Mouse (Mus musculus) heart, embryonic 14.5 days (tissue): ENCODE results near the gene Rps12-ps3. TPM values are rescaled to one million over a fixed set of nuclear protein-coding genes. Genes with fewer than 3 reads are reported as not detected.

Experiments used
- ATAC-seq: fragments of 200-750 bp; cut with Nextera tagmentation; 2 replicates; pipeline ENCODE4 v1.8.0; 2017; ENCODE audit warnings: low read depth, moderate TSS enrichment; ENCODE audit not compliant: insufficient number of reproducible peaks, insufficient read depth, low FRiP score
- H3K27ac ChIP-seq, 2 experiments: fragments of 200-500 bp in 1 of 2; fragments of 300-500 bp in 1 of 2; sonication (generic) in 1 of 2; replicated peaks in 1 of 2; 2 replicates each; pipeline ENCODE4 v1.5.1; 2012 to 2014; ENCODE audit warnings: low read depth in 2 of 2, low read length in 2 of 2, control low read depth in 1 of 2, mild to moderate bottlenecking in 1 of 2, mixed read lengths in 1 of 2; ENCODE audit not compliant: control insufficient read depth in 1 of 2, insufficient read depth in 1 of 2
- H3K27me3 ChIP-seq: fragments of 300-500 bp; sonication (generic); 2 replicates; pipeline ENCODE4 v1.6.1; 2014; ENCODE audit warnings: mild to moderate bottlenecking, low read length, control low read depth; ENCODE audit not compliant: control insufficient read depth, insufficient read depth
- H3K36me3 ChIP-seq: fragments of 300-500 bp; sonication (generic); 2 replicates; pipeline ENCODE4 v1.6.1; 2014; ENCODE audit warnings: mild to moderate bottlenecking, control low read depth, low read length, mixed read lengths; ENCODE audit not compliant: control insufficient read depth, insufficient read depth
- H3K4me1 ChIP-seq, 2 experiments: fragments of 200-500 bp in 1 of 2; fragments of 300-500 bp in 1 of 2; sonication (generic) in 1 of 2; 2 replicates each; pipeline ENCODE4 v1.6.1; 2012 to 2014; ENCODE audit warnings: low read length in 2 of 2, control low read depth in 1 of 2, mixed read lengths in 1 of 2; ENCODE audit not compliant: control insufficient read depth in 2 of 2, insufficient read depth in 2 of 2
- H3K4me2 ChIP-seq: fragments of 300-500 bp; sonication (generic); 2 replicates; pipeline ENCODE4 v1.6.1; 2014; ENCODE audit warnings: mild to moderate bottlenecking, low read length
- H3K4me3 ChIP-seq, 2 experiments: fragments of 200-500 bp in 1 of 2; fragments of 300-500 bp in 1 of 2; sonication (generic) in 1 of 2; 2 replicates each; pipeline ENCODE4 v1.5.1; 2012 to 2014; ENCODE audit warnings: low read length in 2 of 2, mild to moderate bottlenecking in 2 of 2, control low read depth in 1 of 2, low read depth in 1 of 2, moderate library complexity in 1 of 2; ENCODE audit not compliant: control insufficient read depth in 1 of 2, insufficient read depth in 1 of 2
- H3K9ac ChIP-seq: fragments of 300-500 bp; sonication (generic); 2 replicates; pipeline ENCODE4 v1.6.1; 2014; ENCODE audit warnings: mild to moderate bottlenecking, low read length
- H3K9me3 ChIP-seq: fragments of 300-500 bp; sonication (generic); 2 replicates; pipeline ENCODE4 v1.6.1; 2016; ENCODE audit warnings: low read length, control low read depth; ENCODE audit not compliant: control insufficient read depth
- WGBS: fragments of 180-500 bp; shearing (Covaris S2); extraction: QIAGEN DNeasy Blood & Tissue Kit; methylation state at CpG from one replicate; pipeline ENCODE4 v1.1.7; 2014; 5-methylcytosine and 5-hydroxymethylcytosine counted together
- polyA plus RNA-seq: library from polyadenylated mRNA; unstranded; fragments of >200 nt; fragmentation: Nextera tagmentation; extraction: Ambion mirVana; gene quantifications from 2 replicates; pipeline ENCODE4 v1.2.1, GENCODE M21; 2014

Gene Rps12-ps3
- polyA plus RNA-seq, 1 experiment from 2014 or later, result 25.4 TPM

DNA sequence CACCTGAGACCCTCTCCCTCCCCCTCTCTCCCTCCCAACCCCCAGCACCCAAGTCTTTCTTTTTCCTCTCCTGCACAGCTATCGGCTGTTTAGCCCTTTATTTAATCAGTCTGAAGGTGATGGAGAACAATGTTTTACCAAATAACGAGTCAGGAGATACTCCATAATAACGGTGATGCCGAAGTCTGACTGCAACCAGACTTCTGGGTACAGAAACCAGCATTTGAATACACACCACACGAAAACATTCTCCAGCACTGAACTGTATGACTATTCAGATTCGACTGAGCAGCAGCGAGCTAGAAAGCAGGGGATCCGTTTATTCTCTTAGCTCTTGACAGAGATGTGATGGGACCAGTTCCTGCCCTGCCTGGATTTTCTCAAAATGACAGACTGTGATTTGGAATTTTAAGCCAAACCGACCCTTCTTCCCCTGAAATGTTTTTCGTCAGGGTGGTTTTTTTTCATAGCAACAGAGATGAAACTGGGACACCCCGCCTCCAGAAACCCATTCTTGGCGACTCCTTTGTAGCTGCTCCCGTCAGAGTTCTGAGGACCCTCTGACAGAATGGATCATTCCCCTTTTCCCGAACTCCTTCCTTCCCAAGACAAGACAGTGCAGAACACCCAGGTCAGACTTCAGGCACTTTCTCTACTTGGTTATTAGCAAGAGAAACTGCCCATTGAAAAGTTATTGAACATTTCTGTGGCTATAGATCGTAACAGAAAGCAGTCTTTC, 29.2 kb downstream of the Rps12-ps3 start:
- no peak overlapping the region for H3K4me2 ChIP-seq
- H3K27ac ChIP-seq, result no peak overlapping the region
- WGBS, result 39% methylated on average over 15 of the region's 15 CpGs
- H3K36me3 ChIP-seq, result no peaks in the 10 kb centered on the region
- H3K4me1 ChIP-seq, result peaks cover 4 to 8% of the 10 kb centered on the region in 2 experiments; a peak in 3 of 4 replicates
- H3K27me3 ChIP-seq, result peaks cover 30% of the 10 kb centered on the region; the same call in 1 of the 2 replicates
- no peak for ATAC-seq
- H3K4me3 ChIP-seq, result no peak overlapping the region
- no peak overlapping the region for H3K9ac ChIP-seq
- no peaks in the 10 kb centered on the region for H3K9me3 ChIP-seq

DNA sequence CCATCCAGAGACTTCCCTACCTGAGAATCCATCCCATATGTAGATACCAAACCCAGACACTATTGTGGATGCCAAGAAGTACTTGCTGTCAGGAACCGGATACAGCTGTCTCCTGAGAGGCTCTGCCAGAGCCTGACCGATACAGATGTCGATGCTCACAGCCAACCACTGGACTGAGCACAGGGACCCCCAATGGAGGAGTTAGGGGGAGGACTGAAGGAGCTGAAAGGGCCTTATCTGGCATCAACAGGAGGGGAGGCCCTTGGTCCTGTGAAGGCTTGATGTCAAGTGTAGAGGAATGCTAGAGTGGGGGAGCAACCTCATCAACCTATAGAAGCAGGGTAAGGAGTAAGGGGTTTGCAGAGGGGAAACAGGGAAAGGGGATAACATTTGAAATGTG, 30.7 kb downstream of the Rps12-ps3 start:
- Histone ChIP-seq H3K4me1 (peaks cover 2 to 6% of the 10 kb centered on the region in 2 experiments; a peak in 2 of 4 replicates), H3K4me2 (no peak overlapping the region), H3K27me3 (peaks cover 30% of the 10 kb centered on the region; the same call in 1 of the 2 replicates), H3K9me3 (no peaks in the 10 kb centered on the region), H3K36me3 (no peaks in the 10 kb centered on the region), H3K4me3 (no peak overlapping the region), H3K9ac (no peak overlapping the region), H3K27ac (no peak overlapping the region)
- ATAC-seq, result no peak
- 17% methylated on average over 3 of the region's 3 CpGs for WGBS

DNA sequence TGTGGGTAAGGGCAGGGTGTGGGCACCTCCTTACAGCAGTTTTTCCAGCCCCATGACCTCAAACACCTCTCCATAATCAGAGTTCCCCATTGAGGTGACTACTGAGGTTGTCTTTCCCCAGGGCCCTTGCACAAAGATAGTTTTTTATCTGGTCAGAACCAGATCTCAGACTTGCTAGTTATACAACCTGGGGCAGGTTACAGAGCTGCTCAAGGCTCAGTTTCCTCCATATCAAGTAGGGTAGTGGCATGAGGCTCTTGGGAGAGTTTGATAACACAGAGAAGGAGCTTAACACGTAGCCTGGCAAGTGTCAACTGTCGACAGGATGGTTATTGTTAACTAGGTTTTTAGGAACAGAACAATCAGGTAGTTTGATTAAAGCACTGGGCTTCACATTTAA, 32.8 kb downstream of the Rps12-ps3 start:
- Histone ChIP-seq H3K4me2 (no peak overlapping the region), H3K4me1 (peaks cover 2 to 6% of the 10 kb centered on the region in 2 experiments; a peak in 2 of 4 replicates), H3K36me3 (no peaks in the 10 kb centered on the region), H3K27ac (no peak overlapping the region), H3K4me3 (no peak overlapping the region), H3K9me3 (no peaks in the 10 kb centered on the region), H3K9ac (no peak overlapping the region), H3K27me3 (peaks cover 30% of the 10 kb centered on the region; the same call in 1 of the 2 replicates)
- WGBS, result 11% methylated on average over 2 of the region's 2 CpGs
- no peak for ATAC-seq

DNA sequence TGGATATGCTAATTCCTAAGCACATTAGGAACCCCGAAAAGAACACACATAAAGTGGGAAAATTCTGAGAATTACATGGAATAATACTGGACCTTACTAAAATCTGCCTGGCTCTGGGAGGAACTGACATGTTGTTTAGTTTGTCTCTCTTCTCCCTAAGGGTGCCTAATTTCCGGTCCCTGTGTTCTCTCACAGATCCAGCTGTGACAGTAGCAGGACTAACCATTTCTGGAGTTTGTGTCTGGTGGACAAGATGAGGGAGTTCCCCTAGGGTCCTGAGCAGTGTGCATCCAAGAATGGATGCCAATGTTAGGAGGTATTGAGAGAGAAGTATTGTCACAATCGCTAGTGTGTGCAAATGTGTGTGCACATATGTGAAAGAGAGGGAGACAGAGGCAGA, 34.3 kb downstream of the Rps12-ps3 start:
- no peaks in the 10 kb centered on the region for H3K36me3 ChIP-seq
- H3K27me3 ChIP-seq, result peaks cover 28% of the 10 kb centered on the region
- WGBS, result 72% methylated on average over 3 of the region's 3 CpGs

DNA sequence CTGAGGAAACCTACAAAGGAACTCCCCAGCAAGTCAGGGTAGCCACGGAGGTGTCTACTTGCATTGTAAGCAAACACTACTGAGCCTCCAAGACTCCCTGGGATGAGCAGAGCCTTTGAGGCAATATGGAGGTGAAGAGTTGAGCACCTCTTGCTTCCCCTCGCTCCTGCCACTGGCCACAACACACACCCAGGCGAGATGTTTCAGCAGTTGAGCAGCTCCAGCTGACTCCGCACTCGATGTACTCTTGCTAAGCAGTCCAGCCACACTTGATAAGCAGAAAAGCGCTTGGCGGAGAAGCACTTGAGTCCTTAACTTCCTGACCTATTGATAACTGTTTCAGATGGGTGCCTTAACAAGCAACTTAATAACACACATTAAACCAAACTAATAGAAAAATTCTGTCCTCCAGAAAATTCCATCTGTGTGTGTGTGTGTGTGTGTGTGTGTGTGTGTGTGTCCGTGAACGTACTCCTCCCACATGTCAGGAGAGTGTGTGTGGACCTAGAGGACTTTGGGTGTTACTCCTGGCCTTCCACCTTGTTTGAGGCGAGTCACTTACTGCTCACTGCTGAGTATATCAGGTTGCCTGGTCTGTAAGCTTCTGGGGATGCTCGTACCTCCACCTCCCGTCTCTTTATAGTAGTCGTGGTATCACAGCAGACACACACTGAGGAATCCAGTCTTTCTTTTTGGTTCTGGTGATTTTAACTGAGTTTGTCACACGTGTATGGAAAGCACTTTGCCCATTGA, 34.9 kb downstream of the Rps12-ps3 start:
- Histone ChIP-seq H3K9me3 (no peaks in the 10 kb centered on the region), H3K4me3 (no peak overlapping the region), H3K4me1 (peaks cover 2 to 6% of the 10 kb centered on the region in 2 experiments; a peak in 2 of 4 replicates), H3K4me2 (no peak overlapping the region), H3K9ac (no peak overlapping the region), H3K27me3 (peaks cover 34% of the 10 kb centered on the region), H3K27ac (no peak overlapping the region), H3K36me3 (no peaks in the 10 kb centered on the region)
- no peak; the same call in 1 of the 2 replicates for ATAC-seq
- 35% methylated on average over 14 of the region's 14 CpGs for WGBS

More for the DNA sequence above, 34.3 kb downstream of the Rps12-ps3 start:
- Histone ChIP-seq H3K4me1 (peaks cover 2 to 6% of the 10 kb centered on the region in 2 experiments; a peak in 2 of 4 replicates), H3K4me2 (no peak overlapping the region), H3K9ac (no peak overlapping the region), H3K9me3 (no peaks in the 10 kb centered on the region), H3K4me3 (no peak overlapping the region), H3K27ac (no peak overlapping the region)
- ATAC-seq, result no peak

DNA sequence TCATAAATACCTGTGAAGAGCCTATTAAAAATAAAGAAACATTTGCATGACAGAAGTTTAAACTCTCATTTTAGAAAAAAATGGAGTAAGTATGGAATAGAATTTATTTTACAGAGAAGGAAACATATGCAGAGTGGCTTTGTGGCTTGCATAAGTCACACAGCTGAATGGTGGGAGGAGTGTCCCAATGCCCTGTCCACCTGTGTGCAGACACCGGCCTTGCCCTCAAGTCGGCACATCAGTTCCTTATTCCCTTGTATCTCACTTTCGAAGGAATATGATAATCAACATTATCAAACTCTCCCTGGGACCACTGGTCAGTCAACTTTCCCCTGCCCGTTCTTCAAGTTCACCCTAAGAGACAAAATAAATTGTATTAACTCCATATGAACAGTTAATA, 35.8 kb downstream of the Rps12-ps3 start:
- Histone ChIP-seq H3K4me1 (peaks cover 2 to 6% of the 10 kb centered on the region in 2 experiments; a peak in 2 of 4 replicates), H3K9me3 (no peaks in the 10 kb centered on the region), H3K4me3 (no peak overlapping the region), H3K36me3 (no peaks in the 10 kb centered on the region), H3K9ac (no peak overlapping the region), H3K27me3 (peaks cover 27% of the 10 kb centered on the region), H3K27ac (no peak overlapping the region), H3K4me2 (no peak overlapping the region)
- ATAC-seq, result no peak
- WGBS, result 82% methylated on average over 4 of the region's 4 CpGs

DNA sequence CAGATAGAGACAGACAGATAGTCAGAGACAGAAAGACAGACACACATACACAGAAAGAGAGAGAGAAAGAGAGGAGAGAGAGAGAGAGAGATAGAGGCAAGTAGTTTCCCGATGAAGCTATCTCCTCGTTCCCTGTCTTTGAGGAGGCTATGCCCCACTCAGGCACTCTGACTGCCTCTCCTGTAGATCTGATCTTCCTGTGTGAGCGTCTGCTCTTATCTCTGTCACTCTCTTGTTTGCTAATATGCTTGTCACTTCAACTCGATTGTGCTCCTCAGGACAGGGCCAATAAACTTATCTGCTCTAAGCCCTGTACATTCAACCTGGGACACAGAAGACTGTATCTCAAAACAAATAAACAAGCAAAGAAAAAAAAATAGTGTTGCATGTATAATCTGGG, 37.1 kb downstream of the Rps12-ps3 start:
- ATAC-seq, result no peak
- H3K4me1 ChIP-seq, result peaks cover 2 to 6% of the 10 kb centered on the region in 2 experiments; a peak in 2 of 4 replicates
- H3K4me2 ChIP-seq, result no peak overlapping the region
- WGBS, result 20% methylated on average over 4 of the region's 4 CpGs
- H3K27me3 ChIP-seq, result peaks cover 15% of the 10 kb centered on the region
- H3K36me3 ChIP-seq, result no peaks in the 10 kb centered on the region
- no peak overlapping the region for H3K4me3 ChIP-seq
- no peak overlapping the region for H3K9ac ChIP-seq
- no peak overlapping the region for H3K27ac ChIP-seq
- no peaks in the 10 kb centered on the region for H3K9me3 ChIP-seq
